Mouse (Mus musculus): ENCODE results near the gene Gm17655. TPM values are rescaled to one million over a fixed set of nuclear protein-coding genes. Genes with fewer than 3 reads are reported as not detected.

Gm17655 gene
- polyA plus RNA-seq, 1 experiment from 2014 or later = 2.6 TPM

DNA sequence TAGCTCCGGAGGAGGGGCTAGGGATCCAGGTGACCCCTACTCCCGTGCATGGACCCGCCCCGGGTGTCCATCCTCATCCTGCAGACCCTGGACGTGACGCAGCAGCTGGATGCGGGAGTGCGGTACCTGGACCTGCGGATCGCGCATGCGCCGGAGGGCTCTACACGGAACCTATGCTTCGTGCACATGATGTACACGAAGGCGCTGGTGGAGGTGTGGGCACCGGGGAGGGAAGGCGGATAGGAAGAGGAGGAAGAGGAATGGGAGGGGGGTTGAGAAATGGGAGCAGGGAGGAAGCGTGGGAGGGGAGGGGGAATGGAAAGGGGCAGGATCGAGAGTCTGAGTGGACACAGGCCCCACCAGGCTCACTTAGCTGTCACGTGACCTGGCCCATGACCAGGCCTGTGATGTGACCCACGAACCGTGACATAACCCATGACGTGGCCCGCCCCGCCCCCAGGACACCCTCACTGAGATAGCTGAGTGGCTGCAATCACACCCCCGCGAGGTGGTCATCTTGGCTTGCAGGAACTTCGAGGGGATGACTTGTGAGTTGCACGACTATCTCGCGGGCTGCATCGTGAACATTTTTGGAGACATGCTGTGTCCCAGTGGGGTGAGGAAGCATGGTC lies 29.5 kb upstream of the Gm17655 start:
- Histone ChIP-seq H3K4me1 (peaks cover 35% of the 10 kb centered on the region), H3K4me2 (peak overlapping the region; percentile 73), H3K9ac (no peak overlapping the region), H3K4me3 (peak overlapping the region; percentile 37), H3K27me3 (replicated peaks) (peaks cover 32% of the 10 kb centered on the region), H3K9me3 (replicated peaks) (no peaks in the 10 kb centered on the region), H3K36me3 (peaks cover 45% of the 10 kb centered on the region), H3K27ac (no peak overlapping the region)
- 13% methylated on average over 33 of the region's 34 CpGs for WGBS (ENCODE audit: insufficient replicate concordance)
- 0 out of 2 replicates have a peak, but pooled peaks have one; percentile 11 for ATAC-seq

DNA sequence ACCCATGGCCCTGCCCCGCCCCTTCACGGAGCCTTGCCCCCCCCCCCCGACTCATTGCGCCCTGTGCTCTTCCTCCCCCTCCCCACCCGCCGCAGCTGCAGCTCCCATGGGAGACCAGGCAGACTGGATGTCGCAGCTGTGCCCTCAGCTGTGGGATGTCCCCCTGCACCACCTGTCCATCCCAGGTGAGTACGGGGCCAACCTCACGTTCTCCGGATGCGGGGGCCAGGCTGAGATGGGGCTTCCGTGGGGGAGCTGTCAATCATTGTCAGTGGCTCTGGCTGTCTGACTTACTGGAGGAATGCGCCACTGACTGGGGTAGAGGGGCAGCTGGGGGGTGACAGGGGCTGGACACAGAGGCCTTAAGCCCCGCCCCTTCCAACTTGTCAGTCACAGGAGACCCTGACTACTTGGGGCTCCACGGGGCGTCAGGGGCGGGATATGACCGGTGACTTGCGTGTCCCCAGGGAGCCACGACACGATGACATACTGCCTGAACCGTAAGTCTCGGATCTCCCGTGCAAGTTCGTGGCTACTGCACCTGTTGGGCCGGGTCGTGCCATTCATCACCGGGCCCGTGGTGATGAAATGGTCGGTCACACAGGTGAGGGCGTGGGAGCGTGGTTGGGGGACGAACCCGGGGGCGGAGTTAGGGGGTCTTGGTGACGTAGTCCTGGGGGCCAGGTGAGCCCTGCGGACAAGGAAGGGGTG lies 28.8 kb upstream of the Gm17655 start:
- no peaks in the 10 kb centered on the region for H3K9me3 ChIP-seq (replicated peaks)
- H3K27ac ChIP-seq = no peak overlapping the region
- no peak overlapping the region for H3K9ac ChIP-seq
- H3K4me3 ChIP-seq = peak overlapping the region; percentile 37
- peak; percentile 13; the same call in 1 of the 2 replicates for ATAC-seq
- peak overlapping the region; percentile 73 for H3K4me2 ChIP-seq
- peaks cover 32% of the 10 kb centered on the region for H3K27me3 ChIP-seq (replicated peaks)
- 3% methylated on average over 32 of the region's 37 CpGs for WGBS (ENCODE audit: insufficient replicate concordance)
- H3K4me1 ChIP-seq = peaks cover 28% of the 10 kb centered on the region
- H3K36me3 ChIP-seq = peaks cover 39% of the 10 kb centered on the region

DNA sequence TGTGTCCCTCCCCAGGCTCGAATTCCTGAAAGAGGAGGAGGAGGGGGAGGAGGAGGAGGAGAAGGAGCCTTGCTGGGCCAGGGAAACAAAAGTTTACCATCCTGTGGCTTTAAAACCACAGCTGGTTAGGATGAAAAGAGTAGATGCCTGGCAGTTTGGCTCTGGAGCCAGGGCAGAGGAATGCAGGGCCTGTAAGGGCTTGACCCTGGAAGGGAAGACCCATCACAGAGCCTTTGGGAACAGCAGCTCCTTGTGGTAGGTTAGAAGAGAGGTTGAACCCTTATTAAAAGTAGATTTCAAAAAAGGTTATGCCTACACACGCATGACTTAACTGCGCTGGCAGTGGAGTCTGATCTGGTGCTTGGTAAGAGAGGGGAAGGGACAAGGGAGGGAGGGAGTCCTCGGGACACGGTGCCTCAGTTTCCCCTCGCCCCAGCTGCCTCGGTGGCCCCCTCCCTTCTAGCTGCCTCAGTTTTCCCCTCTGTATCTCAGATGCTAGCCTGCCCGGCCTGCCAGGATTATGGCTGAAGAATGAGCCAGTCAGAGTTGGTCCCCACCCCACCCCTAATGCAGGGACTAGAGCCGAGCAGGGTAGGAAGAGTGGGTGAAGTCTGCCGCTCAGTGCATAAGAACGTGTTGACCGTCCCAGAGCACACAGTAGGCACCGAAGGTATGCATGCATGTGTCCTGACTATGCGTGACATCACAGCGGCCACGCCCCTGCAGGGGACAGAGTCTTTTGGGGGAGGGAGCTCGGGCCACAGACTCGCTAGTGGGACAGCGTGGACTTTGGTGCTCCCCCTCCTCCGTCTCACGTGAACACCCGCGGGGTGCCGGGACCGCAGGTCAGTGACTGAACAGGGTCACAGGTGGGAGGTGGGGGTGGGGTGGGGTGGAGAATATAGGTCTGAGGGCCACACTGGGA lies 27.6 kb upstream of the Gm17655 start, which contains the start of gene Plcxd1:
Gene Plcxd1, plus strand, starts transcription at position 314 of the 925 bp plus-strand sequence.
- 17% methylated on average over 25 of the region's 25 CpGs for WGBS (ENCODE audit: insufficient replicate concordance)
- Histone ChIP-seq H3K27ac (no peak within 1 kb of the TSS), H3K36me3 (peaks cover 27% of the 10 kb centered on the region), H3K9me3 (replicated peaks) (no peaks in the 10 kb centered on the region), H3K4me3 (peak within 1 kb of the TSS; percentile 37), H3K27me3 (replicated peaks) (peaks cover 32% of the 10 kb centered on the region), H3K4me1 (peaks cover 35% of the 10 kb centered on the region), H3K4me2 (peak within 1 kb of the TSS; percentile 73), H3K9ac (no peak within 1 kb of the TSS)
- ATAC-seq = peak; percentile 37; the same call in 1 of the 2 replicates

DNA sequence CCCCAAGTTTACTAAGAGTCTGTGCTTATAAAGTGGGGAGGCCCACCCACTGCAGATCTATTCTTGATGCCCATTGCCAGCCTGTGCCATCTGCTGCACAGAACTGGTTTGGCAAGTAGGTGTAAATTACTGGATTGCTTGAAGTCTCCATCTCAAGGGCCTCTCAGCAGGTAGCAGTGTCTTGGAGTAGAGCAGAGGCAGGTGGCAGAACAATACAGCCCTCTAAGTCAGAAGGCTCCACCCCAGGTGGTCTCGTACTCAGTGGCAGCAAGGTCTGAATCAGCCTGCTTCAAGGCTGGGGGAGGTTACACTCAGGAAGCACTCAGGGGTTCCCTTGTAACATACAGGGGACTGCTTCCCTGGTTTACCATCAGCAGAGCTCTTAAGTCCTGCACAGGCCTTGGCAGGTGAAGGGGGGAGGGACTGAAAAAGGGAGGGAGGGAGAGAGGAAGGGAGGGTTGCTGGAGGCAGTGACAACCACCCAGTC lies 26.7 kb upstream of the Gm17655 start:
- peaks cover 18% of the 10 kb centered on the region for H3K36me3 ChIP-seq
- no peak overlapping the region for H3K4me2 ChIP-seq
- H3K9ac ChIP-seq = no peak overlapping the region
- ATAC-seq = no peak
- 81% methylated on average over 1 of the region's 1 CpGs for WGBS (ENCODE audit: insufficient replicate concordance)
- no peak overlapping the region for H3K4me3 ChIP-seq
- H3K27ac ChIP-seq = no peak overlapping the region
- peaks cover 32% of the 10 kb centered on the region for H3K27me3 ChIP-seq (replicated peaks)
- H3K4me1 ChIP-seq = peaks cover 40% of the 10 kb centered on the region
- H3K9me3 ChIP-seq (replicated peaks) = no peaks in the 10 kb centered on the region

DNA sequence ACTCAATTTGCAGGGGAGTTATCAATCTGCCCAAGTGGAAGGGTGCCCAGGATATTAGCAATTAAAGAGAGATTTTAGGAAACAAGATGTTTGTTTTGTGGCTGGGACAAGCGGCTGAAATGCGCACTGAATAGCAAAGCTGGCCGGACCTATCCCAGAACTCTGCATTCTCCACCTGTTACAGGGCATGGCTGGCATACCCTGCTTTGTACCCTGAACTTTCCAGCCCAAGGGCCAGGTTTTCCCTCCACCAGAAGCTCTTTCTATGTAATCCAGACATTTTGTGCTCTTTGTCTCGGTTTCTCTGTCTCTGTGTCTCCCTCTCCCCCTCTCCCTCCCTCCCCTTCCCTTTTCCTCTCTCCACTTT lies 22.5 kb upstream of the Gm17655 start:
- Histone ChIP-seq H3K36me3 (no peaks in the 10 kb centered on the region), H3K4me3 (peak overlapping the region; percentile 59), H3K27ac (peak overlapping the region; percentile 85), H3K9ac (peak overlapping the region; percentile 69), H3K4me1 (peaks cover 19% of the 10 kb centered on the region), H3K4me2 (peak overlapping the region; percentile 83), H3K27me3 (replicated peaks) (peaks cover 12% of the 10 kb centered on the region), H3K9me3 (replicated peaks) (no peaks in the 10 kb centered on the region)
- 3% methylated on average over 4 of the region's 4 CpGs for WGBS (ENCODE audit: insufficient replicate concordance)
- ATAC-seq = peak; percentile 38

DNA sequence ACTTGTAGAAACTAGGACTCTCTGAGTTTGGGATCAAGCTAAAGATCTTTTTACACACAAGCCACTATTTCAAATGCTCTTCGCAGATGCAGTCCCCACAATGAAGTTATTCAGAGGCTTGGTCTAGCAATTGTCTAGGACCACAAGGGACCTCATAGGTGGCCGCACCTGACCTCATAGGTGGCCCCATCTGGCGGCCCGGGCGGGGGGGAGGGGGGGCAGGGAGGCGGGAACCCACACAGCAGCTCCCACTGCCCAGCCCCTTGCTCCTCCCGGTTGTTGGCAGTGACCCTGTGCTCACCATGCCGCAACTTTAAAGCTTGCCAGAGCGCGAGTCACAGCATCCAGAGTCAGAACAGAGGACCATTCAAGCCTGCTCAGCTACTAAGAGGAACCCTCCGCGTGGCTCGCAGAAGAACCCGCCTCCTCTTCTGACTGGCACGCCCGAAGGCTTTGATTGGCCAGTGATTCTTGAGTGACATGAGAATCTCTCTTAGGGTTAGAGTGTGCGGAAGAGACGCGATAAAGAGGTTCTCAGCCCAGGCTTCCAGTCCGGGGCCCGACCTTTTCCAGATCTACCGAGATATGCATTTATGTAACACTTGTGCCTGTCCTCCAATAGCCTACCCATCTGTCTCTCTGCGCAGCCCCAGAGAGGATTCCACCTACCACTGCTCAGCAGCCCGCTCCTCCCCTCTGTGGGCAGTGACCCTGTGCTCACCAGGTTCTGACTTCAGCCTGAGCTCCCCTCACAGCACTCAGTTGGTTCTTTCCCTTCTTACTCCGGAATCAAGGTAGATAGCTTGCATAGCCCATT lies 21.9 kb upstream of the Gm17655 start, which contains the start of gene Gm35315:
Gene Gm35315, minus strand, starts transcription at position 391 of the 817 bp plus-strand sequence.
- no peaks in the 10 kb centered on the region for H3K9me3 ChIP-seq (replicated peaks)
- H3K27me3 ChIP-seq (replicated peaks) = peaks cover 7% of the 10 kb centered on the region; the same call in 1 of the 2 replicates
- H3K27ac ChIP-seq = peak within 1 kb of the TSS; percentile 85
- peak within 1 kb of the TSS; percentile 59 for H3K4me3 ChIP-seq
- peak within 1 kb of the TSS; percentile 83 for H3K4me2 ChIP-seq
- no peaks in the 10 kb centered on the region for H3K36me3 ChIP-seq
- ATAC-seq = peak; percentile 97
- peaks cover 19% of the 10 kb centered on the region for H3K4me1 ChIP-seq
- WGBS (ENCODE audit: insufficient replicate concordance) = under 1% methylated on average over 25 of the region's 25 CpGs
- peak within 1 kb of the TSS; percentile 69 for H3K9ac ChIP-seq

DNA sequence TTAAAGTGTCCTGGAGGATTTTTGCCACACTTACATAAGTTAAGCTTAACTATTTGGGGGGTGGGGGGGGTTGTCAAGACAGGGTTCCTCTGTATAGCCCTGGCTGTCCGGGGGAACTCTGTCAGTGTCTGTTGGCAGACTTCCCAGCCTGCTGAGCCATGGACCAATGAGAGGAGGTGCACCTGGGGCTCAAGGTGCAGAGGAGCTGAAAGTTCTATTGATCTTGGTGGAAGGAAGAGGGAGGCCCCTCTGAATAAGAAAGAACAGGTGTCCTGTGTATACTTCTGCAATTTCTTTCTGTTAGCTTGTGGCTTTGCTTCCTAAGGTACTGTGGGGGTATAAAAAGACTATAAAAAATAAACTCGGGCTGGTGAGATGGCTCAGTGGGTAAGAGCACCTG lies 19.2 kb upstream of the Gm17655 start:
- H3K4me2 ChIP-seq = no peak overlapping the region
- no peak overlapping the region for H3K9ac ChIP-seq
- H3K4me1 ChIP-seq = peaks cover 19% of the 10 kb centered on the region
- WGBS (ENCODE audit: insufficient replicate concordance) = 63% methylated on average over 2 of the region's 2 CpGs
- no peaks in the 10 kb centered on the region for H3K36me3 ChIP-seq
- no peaks in the 10 kb centered on the region for H3K9me3 ChIP-seq (replicated peaks)
- no peaks in the 10 kb centered on the region for H3K27me3 ChIP-seq (replicated peaks)
- H3K4me3 ChIP-seq = no peak overlapping the region
- H3K27ac ChIP-seq = no peak overlapping the region
- no peak for ATAC-seq

DNA sequence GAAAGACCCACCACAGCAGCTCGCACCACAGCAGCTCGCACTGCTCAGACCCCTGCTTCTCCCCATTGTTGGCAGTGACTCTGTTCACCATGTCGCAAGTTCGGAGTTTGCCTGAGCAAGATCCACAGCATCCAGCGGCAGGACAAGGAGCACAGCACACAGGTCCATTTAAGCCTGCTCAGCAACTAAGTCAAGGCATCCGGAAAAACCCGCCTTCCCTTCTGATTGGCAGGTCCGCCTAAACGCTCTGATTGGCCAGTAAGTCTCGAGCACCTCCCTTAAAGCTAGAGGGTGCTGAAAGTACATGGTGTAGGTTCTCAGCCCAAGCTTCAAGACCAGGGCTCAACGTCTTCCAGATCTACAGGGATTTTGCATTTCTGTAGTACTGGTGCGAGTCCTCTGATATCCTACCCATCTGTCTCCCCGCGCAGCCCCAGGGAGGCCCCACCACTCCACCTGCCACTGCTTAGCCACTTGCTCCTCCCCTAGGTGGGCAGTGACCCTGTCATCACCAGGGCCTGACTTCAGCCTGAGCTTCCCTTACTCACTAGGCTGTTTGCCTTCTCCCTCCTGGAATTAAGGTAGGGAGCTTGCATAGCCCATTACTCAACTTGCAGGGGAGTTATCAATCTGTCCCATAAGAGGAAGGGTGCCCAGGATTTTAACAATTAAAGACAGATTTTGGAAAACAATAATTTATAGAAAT lies 14.0 kb upstream of the Gm17655 start:
- peak overlapping the region; percentile 22 for H3K4me3 ChIP-seq
- no peak overlapping the region for H3K27ac ChIP-seq

DNA sequence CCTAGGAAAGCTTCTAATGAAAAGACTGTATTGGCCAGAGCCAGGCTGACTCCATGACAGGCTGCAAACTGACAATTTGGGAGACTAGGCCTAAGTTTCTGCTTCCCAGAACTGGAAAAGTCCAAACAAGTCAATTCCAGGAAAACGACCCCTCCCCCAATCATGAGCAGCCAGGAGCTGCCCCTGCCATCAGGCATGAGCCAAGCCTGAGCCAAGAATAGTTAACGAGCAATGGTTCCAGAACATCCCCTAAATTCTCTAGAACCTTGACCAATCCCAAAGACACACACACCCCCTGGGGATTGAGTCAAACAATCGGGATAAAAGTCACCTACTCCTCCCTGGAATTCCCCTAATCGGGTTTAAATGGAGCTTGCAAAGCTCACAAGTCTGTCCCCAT lies 10.6 kb upstream of the Gm17655 start:
- H3K9ac ChIP-seq = no peak overlapping the region
- ATAC-seq = no peak
- peaks cover 18% of the 10 kb centered on the region for H3K36me3 ChIP-seq
- 54% methylated on average over 4 of the region's 4 CpGs for WGBS (ENCODE audit: insufficient replicate concordance)
- H3K4me1 ChIP-seq = no peaks in the 10 kb centered on the region
- no peak overlapping the region for H3K4me2 ChIP-seq
- no peak overlapping the region for H3K4me3 ChIP-seq
- H3K27me3 ChIP-seq (replicated peaks) = no peaks in the 10 kb centered on the region
- peaks cover 13% of the 10 kb centered on the region for H3K9me3 ChIP-seq (replicated peaks)
- no peak overlapping the region for H3K27ac ChIP-seq

More for the DNA sequence above, 14.0 kb upstream of the Gm17655 start:
- ATAC-seq = peak; percentile 88
- Histone ChIP-seq H3K9me3 (replicated peaks) (no peaks in the 10 kb centered on the region), H3K36me3 (no peaks in the 10 kb centered on the region), H3K27me3 (replicated peaks) (no peaks in the 10 kb centered on the region), H3K4me1 (no peaks in the 10 kb centered on the region), H3K9ac (no peak overlapping the region), H3K4me2 (peak overlapping the region; percentile 45)
- WGBS (ENCODE audit: insufficient replicate concordance) = 39% methylated on average over 14 of the region's 14 CpGs

DNA sequence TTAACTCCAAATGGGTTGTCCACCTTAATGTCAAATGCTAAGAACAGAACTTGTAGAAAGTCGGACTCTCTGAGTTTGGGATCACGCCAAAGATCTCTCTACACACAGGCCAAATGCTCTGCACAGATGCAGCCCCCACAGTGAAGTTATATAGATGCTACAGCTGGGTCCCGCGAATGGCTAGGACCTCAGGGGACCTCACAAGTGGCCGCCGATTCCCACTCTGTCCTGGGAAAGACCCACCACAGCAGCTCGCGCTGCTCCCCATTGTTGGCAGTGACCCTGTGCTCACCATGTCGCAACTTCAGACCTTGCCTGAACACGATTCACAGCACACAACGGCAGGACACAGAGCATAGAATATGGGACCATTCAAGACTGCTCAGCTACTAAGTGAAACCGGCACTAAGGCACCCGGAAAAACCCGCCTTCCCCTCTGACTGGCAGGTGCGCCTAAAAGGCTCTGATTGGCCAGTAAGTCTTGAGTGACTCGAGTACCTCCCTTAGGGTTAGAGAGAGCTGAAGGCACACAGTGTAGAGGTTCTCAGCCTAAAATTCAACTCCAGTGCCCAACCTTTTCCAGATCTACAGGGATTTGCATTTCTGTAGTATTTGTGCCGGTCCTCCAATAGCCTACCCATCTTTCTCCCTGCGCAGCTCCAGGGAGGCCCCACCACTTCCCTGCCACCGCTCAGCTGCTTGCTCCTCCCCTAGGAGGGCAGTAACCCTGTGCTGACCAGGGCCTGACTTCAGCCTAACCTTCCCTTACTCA lies 14.5 kb downstream of the Gm17655 start:
- WGBS (ENCODE audit: insufficient replicate concordance) = 1% methylated on average over 19 of the region's 19 CpGs
- H3K36me3 ChIP-seq = no peaks in the 10 kb centered on the region
- H3K27me3 ChIP-seq (replicated peaks) = no peaks in the 10 kb centered on the region
- H3K4me2 ChIP-seq = peak overlapping the region; percentile 73
- peaks cover 8% of the 10 kb centered on the region for H3K4me1 ChIP-seq
- H3K9me3 ChIP-seq (replicated peaks) = no peaks in the 10 kb centered on the region
- peak overlapping the region; percentile 52 for H3K27ac ChIP-seq
- H3K9ac ChIP-seq = peak overlapping the region; percentile 77
- ATAC-seq = peak; percentile 99
- peak overlapping the region; percentile 75 for H3K4me3 ChIP-seq

All from liver, embryonic 12.5 days (tissue).